Mouse (Mus musculus) olfactory bulb, adult 2 months (tissue): Measurements from ENCODE around the gene Htra2.

Source experiments
- CTCF ChIP-seq: fragments of 200-500 bp; IDR thresholded peaks from 2 replicates; pipeline ENCODE4 v1.5.1; 2012; ENCODE audit warnings: low read depth, mild to moderate bottlenecking, low read length, moderate library complexity; ENCODE audit not compliant: insufficient read depth
- POLR2A ChIP-seq: fragments of 200-500 bp; IDR thresholded peaks from 2 replicates; pipeline ENCODE4 v1.6.1; 2012; ENCODE audit warnings: mild to moderate bottlenecking, low read depth, low read length, moderate library complexity; ENCODE audit not compliant: insufficient read depth

DNA sequence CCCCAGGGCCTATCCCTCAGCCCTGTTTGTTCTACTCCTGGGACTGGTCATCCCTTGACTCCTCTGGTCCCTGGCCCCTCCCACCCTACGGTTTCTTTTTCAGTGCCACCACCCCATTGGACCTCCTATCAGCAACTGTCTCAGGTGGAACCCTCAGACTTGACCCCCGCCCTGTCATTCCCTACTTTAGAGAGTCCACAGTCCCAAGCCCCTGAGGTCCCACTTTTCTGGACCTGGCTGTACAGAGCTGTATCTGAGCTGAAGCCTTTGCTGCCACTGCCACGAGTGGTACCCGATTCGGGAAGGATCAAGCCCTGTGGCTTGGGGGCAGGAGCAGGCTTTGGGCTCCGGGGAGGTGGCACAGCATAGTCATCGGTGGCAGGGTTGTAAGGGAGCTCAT, 24.0 kb downstream of the Htra2 start:
- TF ChIP-seq CTCF (no peak), POLR2A (no peak)
